8 mouse cellular contexts compared by ENCODE assay signal in genomic region chr8:105533892-105534329, GRCm38 (mm10). TPM values are rescaled to one million over a fixed set of nuclear protein-coding genes. Genes with fewer than 3 reads are reported as not detected.
DNase-seq lines count a peak whose midpoint lies in the region; ATAC-seq and TF ChIP-seq lines count a peak whose summit lies in the region.

No protein-coding gene starts in this region.

- POLR2A ChIA-PET in Patski (lab: Charles Lee), result interaction anchor here (0.7 to 1.0 kb wide), 2 partner anchors 45 to 49 kb away, joined by 3 read pairs; no protein-coding TSS in a partner anchor

- H3K4me3 ChIP-seq in cortical plate, adult 2 months (ENCODE audit: insufficient read depth, low read length), result no peak overlapping the region
- no peak overlapping the region for H3K4me3 ChIP-seq in liver, embryonic 13.5 days (replicated peaks)

- CTCF ChIA-PET in Patski (lab: Charles Lee), result interaction anchor here (0.7 to 6.0 kb wide), 15 partner anchors 9 to 55 kb away, joined by 3 to 102 read pairs (median 4); partner anchors contain the start of gene Hsd11b2

- TF ChIP-seq CTCF in Patski (IDR thresholded peaks at IDR 0.05), result peak; percentile 91
- peak; percentile 73 for TF ChIP-seq CTCF in cortical plate, adult 2 months (IDR thresholded peaks at IDR 0.05; ENCODE audit: extremely low read depth, insufficient read depth, low read length)

- peaks cover 11% of the 10 kb centered on the region for H3K4me1 ChIP-seq in cortical plate, adult 2 months (ENCODE audit: control insufficient read depth, insufficient read depth, low read length)
- peaks cover 50% of the 10 kb centered on the region for H3K4me1 ChIP-seq in liver, embryonic 13.5 days (replicated peaks)

- no peaks in the 10 kb centered on the region for H3K9me3 ChIP-seq in liver, embryonic 13.5 days (replicated peaks)

- DNase-seq in 416B (ENCODE audit: low read depth) (peak; percentile 79), Patski (ENCODE audit: low read depth, low spot score) (no peak)
- DNase-seq in gastrocnemius, postnatal 4 days (ENCODE audit: low spot score in 2 of 2), result peak; percentile 58 to 79
- DNase-seq in kidney, adult 11 months, result peak; percentile 57
- peak; percentile 69 for DNase-seq in liver, embryonic 13.5 days
- peak; percentile 84 for DNase-seq in neural tube, embryonic 10.5 days (ENCODE audit: extremely low spot score, low spot score)
- DNase-seq in thymus, postnatal 0 days (ENCODE audit: low spot score), result peak; percentile 71

- no peaks in the 10 kb centered on the region for H3K27me3 ChIP-seq in Patski
- H3K27me3 ChIP-seq in liver, embryonic 13.5 days, result no peaks in the 10 kb centered on the region

- no peak overlapping the region for H3K27ac ChIP-seq in cortical plate, adult 2 months (ENCODE audit: insufficient read depth, low read length)
- H3K27ac ChIP-seq in liver, embryonic 13.5 days, result peak overlapping the region; percentile 71

- in situ Hi-C loops in Patski (cut with MboI; ENCODE audit: low pct_unique_long_range_greater_than_20kb), result no loop called here

- WGBS in liver, embryonic 13.5 days (ENCODE audit: insufficient replicate concordance), result 0% methylated on average over 1 of the region's 1 CpGs

- no peak for ATAC-seq in Patski
- ATAC-seq in liver, embryonic 13.5 days (ENCODE audit: low read depth), result peak; percentile 77

- no peak overlapping the region; the same call in 1 of the 2 replicates for H3K9ac ChIP-seq in liver, embryonic 13.5 days

- H3K4me2 ChIP-seq in liver, embryonic 13.5 days, result no peak overlapping the region

- TF ChIP-seq POLR2A in cortical plate, adult 2 months (IDR thresholded peaks at IDR 0.05; ENCODE audit: extremely low read depth, insufficient read depth, low read length), result no peak

- H3K36me3 ChIP-seq in liver, embryonic 13.5 days, result peaks cover 52% of the 10 kb centered on the region

RNA-seq across cellular contexts. Expression of gene Hsd11b2, which starts 15.4 kb away (rescaled TPM):
- 8.2 TPM for polyA plus RNA-seq in Patski (2021)
- polyA plus RNA-seq in cortical plate, adult 2 months (2012; rRNA removed), result not detected in 2 replicates
- total RNA-seq in gastrocnemius, postnatal 4 days (2021), result 10 to 100 TPM; 13.3 to 14.8 TPM
- polyA plus RNA-seq in liver, embryonic 13.5 days (2015; fragmentation: Nextera tagmentation; extraction: Ambion mirVana), result 1.5 and 2.2 TPM in 2 replicates
- 0.26 and 0.28 TPM in 2 replicates for polyA plus RNA-seq in thymus, postnatal 0 days (2015; fragmentation: Nextera tagmentation; extraction: Ambion mirVana)

RNA-seq across cellular contexts. Expression of gene Atp6v0d1, which starts 31.9 kb away (rescaled TPM):
- 159 TPM for polyA plus RNA-seq in Patski (2021)
- 359 and 361 TPM in 2 replicates for polyA plus RNA-seq in cortical plate, adult 2 months (2012; rRNA removed)
- 10 to 100 TPM; 71.8 to 71.9 TPM for total RNA-seq in gastrocnemius, postnatal 4 days (2021)
- 49.4 and 52.7 TPM in 2 replicates for polyA plus RNA-seq in liver, embryonic 13.5 days (2015; fragmentation: Nextera tagmentation; extraction: Ambion mirVana)
- 97.3 and 105 TPM in 2 replicates for polyA plus RNA-seq in thymus, postnatal 0 days (2015; fragmentation: Nextera tagmentation; extraction: Ambion mirVana)

RNA-seq across cellular contexts. Expression of gene Zdhhc1, which starts 37.2 kb away (rescaled TPM):
- 68.3 TPM for polyA plus RNA-seq in Patski (2021)
- polyA plus RNA-seq in cortical plate, adult 2 months (2012; rRNA removed), result 63.6 and 66.2 TPM in 2 replicates
- total RNA-seq in gastrocnemius, postnatal 4 days (2021), result 10 to 100 TPM; 21.0 to 21.6 TPM
- polyA plus RNA-seq in liver, embryonic 13.5 days (2015; fragmentation: Nextera tagmentation; extraction: Ambion mirVana), result 2.1 TPM in 2 replicates
- 5.8 and 6.9 TPM in 2 replicates for polyA plus RNA-seq in thymus, postnatal 0 days (2015; fragmentation: Nextera tagmentation; extraction: Ambion mirVana)
